Mouse (Mus musculus): ENCODE data around the gene Pold1. TPM values are rescaled to one million over a fixed set of nuclear protein-coding genes. Genes with fewer than 3 reads are reported as not detected.
A peak's percentile ranks its signal among the peaks of the same experiment; 100 is the strongest.

The Pold1 gene
- polyA plus RNA-seq, 1 experiment from 2014 or later, result 25.3 TPM

- ATAC-seq (replicated peaks), result no peak
- H3K4me1 ChIP-seq, result no peaks in the 10 kb centered on the region
- no peaks in the 10 kb centered on the region for H3K36me3 ChIP-seq (replicated peaks)
- no peak overlapping the region for H3K4me2 ChIP-seq
- no peak overlapping the region for H3K4me3 ChIP-seq
- no peaks in the 10 kb centered on the region for H3K9me3 ChIP-seq
- WGBS, result 73% methylated on average over 5 of the region's 5 CpGs
- H3K27ac ChIP-seq, result no peak overlapping the region
- H3K9ac ChIP-seq, result no peak overlapping the region
- H3K27me3 ChIP-seq (replicated peaks), result no peaks in the 10 kb centered on the region
Measured at GRCm38 (mm10) chr7:44572956-44573484, 24.4 kb upstream of the Pold1 start.

- Histone ChIP-seq H3K9ac (no peak within 1 kb of the TSS), H3K4me1 (no peaks in the 10 kb centered on the region), H3K4me3 (no peak within 1 kb of the TSS), H3K9me3 (no peaks in the 10 kb centered on the region), H3K4me2 (no peak within 1 kb of the TSS), H3K27ac (no peak within 1 kb of the TSS), H3K27me3 (replicated peaks) (no peaks in the 10 kb centered on the region), H3K36me3 (replicated peaks) (no peaks in the 10 kb centered on the region)
- no peak for ATAC-seq (replicated peaks)
- 43% methylated on average over 7 of the region's 7 CpGs for WGBS
Measured at GRCm38 (mm10) chr7:44572213-44572701, 23.6 kb upstream of the Pold1 start, which contains the start of gene Napsa. Gene Napsa, plus strand, starts transcription at chr7:44572380.

- ATAC-seq (replicated peaks), result no peak
- H3K27me3 ChIP-seq (replicated peaks), result no peaks in the 10 kb centered on the region
Measured at GRCm38 (mm10) chr7:44571811-44572210, 23.2 kb upstream of the Pold1 start.

GRCm38 (mm10) chr7:44570989-44571388, 22.3 kb upstream of the Pold1 start:
- Histone ChIP-seq H3K27me3 (replicated peaks) (no peaks in the 10 kb centered on the region), H3K9me3 (no peaks in the 10 kb centered on the region), H3K4me2 (no peak overlapping the region), H3K9ac (no peak overlapping the region), H3K27ac (no peak overlapping the region), H3K4me3 (no peak overlapping the region), H3K4me1 (no peaks in the 10 kb centered on the region), H3K36me3 (replicated peaks) (no peaks in the 10 kb centered on the region)
- WGBS, result 91% methylated on average over 6 of the region's 6 CpGs
- no peak for ATAC-seq (replicated peaks)

More at GRCm38 (mm10) chr7:44571811-44572210, 23.2 kb upstream of the Pold1 start:
- no peak overlapping the region for H3K27ac ChIP-seq
- H3K36me3 ChIP-seq (replicated peaks), result no peaks in the 10 kb centered on the region
- H3K4me3 ChIP-seq, result no peak overlapping the region
- H3K9ac ChIP-seq, result no peak overlapping the region
- H3K4me1 ChIP-seq, result no peaks in the 10 kb centered on the region
- 43% methylated on average over 4 of the region's 4 CpGs for WGBS
- H3K9me3 ChIP-seq, result no peaks in the 10 kb centered on the region
- no peak overlapping the region for H3K4me2 ChIP-seq

GRCm38 (mm10) chr7:44568803-44569202, 20.2 kb upstream of the Pold1 start:
- Histone ChIP-seq H3K9me3 (no peaks in the 10 kb centered on the region), H3K27me3 (replicated peaks) (0 out of 2 replicates have a peak, but pooled peaks cover 3% of the 10 kb centered on the region), H3K4me3 (no peak overlapping the region), H3K36me3 (replicated peaks) (no peaks in the 10 kb centered on the region), H3K9ac (no peak overlapping the region), H3K27ac (no peak overlapping the region), H3K4me1 (no peaks in the 10 kb centered on the region), H3K4me2 (no peak overlapping the region)
- ATAC-seq (replicated peaks), result no peak
- 78% methylated on average over 9 of the region's 9 CpGs for WGBS

GRCm38 (mm10) chr7:44565414-44565813, 16.8 kb upstream of the Pold1 start:
- Histone ChIP-seq H3K9ac (no peak overlapping the region), H3K4me1 (no peaks in the 10 kb centered on the region), H3K4me2 (no peak overlapping the region), H3K9me3 (no peaks in the 10 kb centered on the region), H3K4me3 (no peak overlapping the region), H3K36me3 (replicated peaks) (no peaks in the 10 kb centered on the region), H3K27me3 (replicated peaks) (0 out of 2 replicates have a peak, but pooled peaks cover 3% of the 10 kb centered on the region), H3K27ac (no peak overlapping the region)
- ATAC-seq (replicated peaks), result no peak
- WGBS, result 73% methylated on average over 6 of the region's 6 CpGs

GRCm38 (mm10) chr7:44564486-44564885, 15.8 kb upstream of the Pold1 start:
- Histone ChIP-seq H3K9me3 (no peaks in the 10 kb centered on the region), H3K27me3 (replicated peaks) (0 out of 2 replicates have a peak, but pooled peaks cover 3% of the 10 kb centered on the region), H3K36me3 (replicated peaks) (no peaks in the 10 kb centered on the region), H3K27ac (no peak overlapping the region), H3K4me1 (no peaks in the 10 kb centered on the region), H3K4me3 (no peak overlapping the region), H3K9ac (no peak overlapping the region), H3K4me2 (no peak overlapping the region)
- WGBS, result 85% methylated on average over 10 of the region's 10 CpGs
- ATAC-seq (replicated peaks), result no peak

- Histone ChIP-seq H3K27ac (no peak overlapping the region), H3K36me3 (replicated peaks) (no peaks in the 10 kb centered on the region), H3K4me2 (no peak overlapping the region), H3K9ac (no peak overlapping the region), H3K9me3 (no peaks in the 10 kb centered on the region), H3K4me3 (no peak overlapping the region), H3K4me1 (no peaks in the 10 kb centered on the region), H3K27me3 (replicated peaks) (0 out of 2 replicates have a peak, but pooled peaks cover 3% of the 10 kb centered on the region)
- 50% methylated on average over 8 of the region's 8 CpGs for WGBS
- ATAC-seq (replicated peaks), result no peak
Measured at GRCm38 (mm10) chr7:44563284-44563683, 14.6 kb upstream of the Pold1 start.

- no peaks in the 10 kb centered on the region for H3K36me3 ChIP-seq (replicated peaks)
- no peak overlapping the region for H3K4me3 ChIP-seq
- WGBS, result 53% methylated on average over 18 of the region's 18 CpGs
- no peak overlapping the region for H3K9ac ChIP-seq
- no peaks in the 10 kb centered on the region for H3K9me3 ChIP-seq
- H3K4me1 ChIP-seq, result no peaks in the 10 kb centered on the region
- ATAC-seq (replicated peaks), result peak; percentile 74
- 0 out of 2 replicates have a peak, but pooled peaks cover 2% of the 10 kb centered on the region for H3K27me3 ChIP-seq (replicated peaks)
- H3K27ac ChIP-seq, result no peak overlapping the region; the same call in 1 of the 2 replicates
- no peak overlapping the region for H3K4me2 ChIP-seq
Measured at GRCm38 (mm10) chr7:44560435-44561400, 12.1 kb upstream of the Pold1 start.

GRCm38 (mm10) chr7:44557629-44558028, 9.0 kb upstream of the Pold1 start:
- H3K27me3 ChIP-seq (replicated peaks), result no peaks in the 10 kb centered on the region
- H3K27ac ChIP-seq, result no peak overlapping the region
- no peak overlapping the region for H3K4me2 ChIP-seq
- ATAC-seq (replicated peaks), result no peak
- no peaks in the 10 kb centered on the region for H3K9me3 ChIP-seq
- H3K4me1 ChIP-seq, result peaks cover 11% of the 10 kb centered on the region
- no peak overlapping the region for H3K9ac ChIP-seq
- no peak overlapping the region for H3K4me3 ChIP-seq
- no peaks in the 10 kb centered on the region for H3K36me3 ChIP-seq (replicated peaks)
- WGBS, result 69% methylated on average over 2 of the region's 2 CpGs

- Histone ChIP-seq H3K27me3 (replicated peaks) (no peaks in the 10 kb centered on the region), H3K27ac (peak within 1 kb of the TSS; percentile 85), H3K4me1 (peaks cover 12% of the 10 kb centered on the region), H3K9me3 (no peaks in the 10 kb centered on the region), H3K9ac (peak within 1 kb of the TSS; percentile 34; the same call in 1 of the 2 replicates), H3K4me3 (peak within 1 kb of the TSS; percentile 84), H3K4me2 (peak within 1 kb of the TSS; percentile 88), H3K36me3 (replicated peaks) (peaks cover 11% of the 10 kb centered on the region; the same call in 1 of the 2 replicates)
- peak; percentile 84 for ATAC-seq (replicated peaks)
- under 1% methylated on average over 22 of the region's 22 CpGs for WGBS
Measured at GRCm38 (mm10) chr7:44553826-44554225, 5.2 kb upstream of the Pold1 start, which contains the start of gene Nr1h2. Gene Nr1h2, minus strand, starts transcription at chr7:44553951.

- peak overlapping the region; percentile 88 for H3K4me2 ChIP-seq
- peak overlapping the region; percentile 85 for H3K27ac ChIP-seq
- peak; percentile 75 for ATAC-seq (replicated peaks)
- H3K4me1 ChIP-seq, result peaks cover 14% of the 10 kb centered on the region
- H3K4me3 ChIP-seq, result peak overlapping the region; percentile 84
- H3K9ac ChIP-seq, result peak overlapping the region; percentile 34; the same call in 1 of the 2 replicates
- H3K27me3 ChIP-seq (replicated peaks), result no peaks in the 10 kb centered on the region
- 1% methylated on average over 32 of the region's 32 CpGs for WGBS
- no peaks in the 10 kb centered on the region for H3K9me3 ChIP-seq
- H3K36me3 ChIP-seq (replicated peaks), result peaks cover 11% of the 10 kb centered on the region; the same call in 1 of the 2 replicates
Measured at GRCm38 (mm10) chr7:44553196-44553764, 4.6 kb upstream of the Pold1 start.
